Mouse (Mus musculus): ENCODE measurements around the gene Ntm.

Gene Ntm

DNA sequence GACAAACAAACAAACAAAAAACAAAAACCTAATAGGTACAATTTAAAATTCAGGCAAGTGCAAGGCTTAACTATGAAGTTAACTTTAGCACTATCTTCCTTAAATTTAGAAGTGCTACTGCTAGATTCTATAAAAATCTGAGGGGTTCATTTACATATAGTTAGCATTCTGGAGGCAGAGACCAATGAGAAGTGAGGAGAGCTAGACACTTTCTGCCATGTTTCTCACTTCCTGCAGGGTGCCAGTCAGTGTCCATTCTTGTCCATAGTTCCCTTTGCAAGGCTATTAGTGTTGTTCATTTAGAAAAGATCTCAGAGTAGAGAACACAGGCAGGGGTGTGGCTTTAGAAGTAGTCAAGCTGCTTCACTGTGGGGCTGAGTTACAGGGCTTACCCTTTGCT, 208.6 kb downstream of the Ntm start:
- no peak for DNase-seq (ENCODE audit: low spot score)

DNA sequence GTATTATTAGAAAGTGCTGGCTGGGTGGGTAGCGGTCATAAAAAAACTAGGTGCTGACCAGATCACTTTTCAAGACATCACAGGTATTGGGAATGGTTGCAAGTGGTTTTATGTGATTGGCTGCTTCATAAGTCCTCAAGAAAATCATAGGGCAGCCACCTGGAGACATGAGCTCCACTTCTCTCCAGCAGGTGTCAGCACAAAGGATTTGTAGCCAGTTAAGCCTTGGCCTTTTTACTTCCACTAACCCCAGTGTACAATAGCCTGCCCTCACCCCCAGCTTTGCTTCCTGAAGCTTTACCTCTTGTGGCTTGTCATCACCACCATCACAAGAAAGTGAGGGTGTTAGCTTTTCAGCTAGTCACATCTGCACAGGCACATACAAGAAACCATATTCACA, 211.5 kb downstream of the Ntm start:
- no peak for DNase-seq (ENCODE audit: low spot score)

DNA sequence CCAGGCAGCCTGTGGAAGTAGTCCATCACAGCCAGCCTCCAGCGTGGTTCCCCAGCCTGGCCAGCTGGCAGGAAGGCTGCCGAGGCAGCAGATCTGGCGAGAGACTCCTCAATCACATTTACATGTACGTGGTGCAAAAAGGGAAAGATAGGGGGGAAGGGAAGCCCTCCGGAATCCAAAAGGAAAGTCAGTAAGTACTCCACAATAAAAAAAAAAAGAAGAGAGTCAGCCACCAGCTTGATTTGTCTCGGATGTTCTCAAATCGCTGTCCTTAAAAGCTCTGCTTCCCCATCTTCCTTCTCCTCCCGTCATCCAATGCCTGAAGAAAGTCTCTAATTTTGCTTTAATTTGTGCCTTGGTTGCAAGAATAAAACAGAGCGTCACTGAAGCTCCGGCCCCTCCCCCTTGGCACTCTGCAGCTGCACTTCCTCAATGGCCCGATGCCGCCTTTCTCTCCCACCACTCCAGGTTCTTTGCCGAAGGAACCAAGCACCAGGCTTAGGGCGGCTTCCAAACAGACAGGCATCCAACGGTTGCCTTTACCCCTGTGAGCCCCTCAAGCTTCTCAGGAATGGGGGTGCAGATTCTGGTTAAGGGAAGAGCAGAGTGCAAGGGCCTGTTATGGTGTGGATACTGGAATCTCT, 212.4 kb downstream of the Ntm start:
- DNase-seq (ENCODE audit: low spot score) = no peak

DNA sequence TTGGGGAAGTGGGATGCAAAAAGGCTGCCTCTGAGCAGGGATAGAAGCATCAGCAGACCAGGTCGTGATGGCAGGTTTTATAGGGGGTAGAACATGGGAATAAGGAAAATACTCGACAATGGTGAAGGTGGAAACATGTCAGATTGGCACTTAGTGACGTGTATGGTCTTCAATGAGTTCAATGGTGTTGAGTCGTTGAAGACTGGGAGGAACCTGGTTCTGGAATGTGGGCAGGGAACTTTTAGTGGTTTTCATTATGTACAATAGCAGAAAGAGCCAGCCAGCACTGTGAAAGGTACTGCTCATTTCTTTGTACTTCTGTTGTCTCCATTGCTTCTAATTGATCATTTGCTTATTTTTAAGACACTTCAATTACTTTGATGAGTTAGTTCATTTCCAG, 214.9 kb downstream of the Ntm start:
- no peak for DNase-seq (ENCODE audit: low spot score)

DNA sequence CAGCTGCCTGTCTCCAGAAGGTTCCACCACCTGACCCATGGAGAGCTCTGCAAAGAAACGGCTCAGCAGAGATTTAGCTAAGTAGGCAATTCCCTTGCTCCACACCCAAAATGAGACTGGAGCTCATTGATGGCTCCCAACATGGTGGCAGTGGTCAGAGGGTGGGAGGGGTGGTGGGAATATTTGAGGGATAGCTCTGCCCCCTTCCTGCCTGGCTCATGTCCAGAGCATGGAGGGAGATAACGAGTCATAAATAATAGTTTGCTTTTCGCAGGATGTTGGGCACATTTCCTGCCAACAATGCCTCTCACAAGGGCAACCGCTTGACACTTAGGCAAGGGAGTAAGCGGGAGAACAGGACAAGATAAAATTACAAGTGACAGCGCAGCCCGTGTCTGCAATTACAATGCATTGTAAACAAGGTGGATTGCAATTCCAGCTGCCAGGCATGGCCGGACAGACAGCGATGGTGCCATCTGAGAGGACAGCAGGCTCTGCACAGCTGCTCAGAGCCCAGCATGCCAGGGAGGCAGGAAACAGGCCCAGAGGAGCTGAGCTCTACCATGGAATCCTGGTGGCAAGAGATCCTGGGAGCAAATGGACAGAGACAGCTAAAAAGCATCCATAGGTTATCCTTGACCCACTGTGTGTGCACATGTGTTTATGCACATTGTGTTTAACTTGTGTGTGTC, 224.0 kb downstream of the Ntm start:
- no peak for DNase-seq (ENCODE audit: low spot score)

- peak; percentile 14 for DNase-seq (ENCODE audit: low spot score)
These were observed 226.9 kb downstream of the Ntm start for GRCm38 (mm10) chr9:29736031-29736430.

- DNase-seq (ENCODE audit: low spot score) = no peak
These were observed 230.0 kb downstream of the Ntm start for GRCm38 (mm10) chr9:29732895-29733294.

- no peak for DNase-seq (ENCODE audit: low spot score)
These were observed 231.3 kb downstream of the Ntm start for GRCm38 (mm10) chr9:29731672-29732071.

DNA sequence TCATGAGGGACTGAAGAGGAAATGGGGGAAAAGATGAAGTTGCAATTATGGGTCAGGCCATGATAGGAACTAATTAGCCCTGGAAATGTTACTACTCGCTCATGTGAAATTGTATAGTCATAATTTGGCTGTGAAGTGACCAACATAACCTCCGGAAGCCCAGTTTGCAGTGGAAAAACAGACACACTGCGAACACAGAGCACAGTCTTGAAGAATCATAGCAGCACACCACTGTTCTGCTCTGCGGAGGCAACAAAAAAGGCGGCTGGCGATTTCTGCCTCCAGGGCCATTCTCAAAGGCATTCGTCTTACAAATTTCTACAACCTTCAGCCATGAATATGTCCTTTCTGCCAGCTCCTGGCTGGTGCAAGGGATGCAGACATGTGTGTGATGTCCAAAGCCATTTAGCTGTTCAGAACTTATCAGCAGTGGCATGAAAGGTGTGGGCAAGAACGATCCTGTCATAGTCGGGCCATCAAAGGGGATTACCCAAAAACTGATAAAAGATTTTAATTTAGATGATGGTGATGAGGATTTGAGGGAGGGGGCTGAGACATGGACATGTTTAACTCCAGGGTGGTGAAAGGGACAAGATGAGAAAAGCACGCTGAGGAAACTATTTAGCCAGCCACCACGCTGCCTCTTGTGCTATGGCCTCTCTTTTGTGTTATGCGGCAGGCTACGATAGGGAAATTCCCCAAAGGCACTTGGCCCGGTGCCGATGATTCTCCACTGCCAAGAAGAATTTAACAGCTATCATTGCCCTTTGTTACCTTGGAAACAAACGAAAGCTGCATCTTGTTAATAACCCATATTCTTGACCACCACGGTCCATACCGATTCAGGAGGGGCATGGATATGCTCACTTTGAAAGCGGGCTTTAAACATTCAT, 235.2 kb downstream of the Ntm start:
- DNase-seq (ENCODE audit: low spot score) = no peak

GRCm38 (mm10) chr9:29721461-29721860, 241.5 kb downstream of the Ntm start:
- DNase-seq (ENCODE audit: low spot score) = no peak

GRCm38 (mm10) chr9:29716795-29717194, 246.1 kb downstream of the Ntm start:
- DNase-seq (ENCODE audit: low spot score) = no peak

DNA sequence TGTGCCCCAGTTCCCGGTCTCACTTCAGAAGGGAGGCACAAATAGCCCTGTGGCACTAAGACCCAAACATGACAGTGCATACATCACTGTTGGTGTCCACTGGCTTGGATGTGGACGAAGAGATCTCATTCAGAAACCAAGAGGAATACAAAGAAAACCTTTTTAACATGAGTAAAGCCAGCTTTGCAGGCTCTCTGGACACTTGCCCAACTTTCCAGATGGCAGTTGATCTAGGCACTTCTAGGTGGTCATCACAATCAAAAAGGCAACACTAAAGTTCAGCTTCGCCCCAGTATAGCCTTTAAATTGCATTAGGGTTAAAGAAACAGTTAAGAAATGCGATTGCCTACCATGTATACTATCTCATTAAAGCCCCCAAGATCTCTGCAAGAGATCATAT, 264.7 kb downstream of the Ntm start:
- DNase-seq (ENCODE audit: low spot score) = no peak

DNA sequence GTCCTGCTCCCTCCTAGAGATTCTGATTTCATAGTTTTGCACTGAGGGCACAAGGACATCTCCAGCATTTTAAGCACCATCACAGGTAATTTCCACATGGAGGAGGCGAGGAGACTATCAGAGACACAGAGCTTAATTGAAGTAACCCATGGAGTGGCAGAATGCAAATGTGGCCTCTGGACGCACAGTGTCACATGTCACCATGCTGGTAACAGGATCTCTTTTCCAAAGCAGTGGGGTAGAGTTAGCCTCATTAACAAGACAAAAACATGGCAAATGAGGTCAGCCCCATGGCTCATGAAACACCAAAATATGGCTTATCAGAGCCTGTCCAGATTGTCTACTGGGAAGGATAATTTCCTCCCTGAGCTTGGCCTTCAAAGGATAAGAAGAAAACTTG, 268.8 kb downstream of the Ntm start:
- no peak for DNase-seq (ENCODE audit: low spot score)

DNA sequence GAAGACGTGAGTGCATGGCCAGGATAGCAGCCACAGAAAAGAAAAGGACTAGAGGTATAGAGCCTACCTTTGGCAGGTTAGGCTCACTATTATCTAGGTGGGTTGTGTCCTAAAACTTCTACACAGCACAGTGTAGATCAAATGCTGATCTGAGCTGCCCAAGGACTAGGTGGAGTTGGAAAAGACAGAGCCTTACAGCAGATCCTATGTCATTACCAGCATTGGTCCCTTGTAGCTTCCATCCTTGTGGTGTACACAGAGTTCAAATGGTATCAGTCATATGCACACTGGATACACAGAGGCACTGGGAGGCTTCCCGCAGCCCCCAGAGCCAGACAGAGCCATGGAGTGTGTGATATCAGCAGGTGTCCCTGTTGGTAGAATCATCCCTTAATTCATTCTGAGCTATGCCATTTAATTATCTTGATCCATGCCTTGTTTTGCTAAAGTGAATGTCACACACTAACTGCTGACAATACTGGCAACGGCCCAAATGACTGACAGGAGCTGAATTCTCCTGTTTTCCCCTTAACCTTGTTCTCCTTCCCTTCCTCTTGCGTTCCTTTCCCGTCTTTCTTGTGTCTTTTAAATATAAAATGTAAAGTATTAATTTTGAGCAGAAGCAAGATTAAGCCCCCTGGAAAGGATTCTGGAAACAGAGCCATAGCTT, 271.6 kb downstream of the Ntm start:
- no peak for DNase-seq (ENCODE audit: low spot score)

DNA sequence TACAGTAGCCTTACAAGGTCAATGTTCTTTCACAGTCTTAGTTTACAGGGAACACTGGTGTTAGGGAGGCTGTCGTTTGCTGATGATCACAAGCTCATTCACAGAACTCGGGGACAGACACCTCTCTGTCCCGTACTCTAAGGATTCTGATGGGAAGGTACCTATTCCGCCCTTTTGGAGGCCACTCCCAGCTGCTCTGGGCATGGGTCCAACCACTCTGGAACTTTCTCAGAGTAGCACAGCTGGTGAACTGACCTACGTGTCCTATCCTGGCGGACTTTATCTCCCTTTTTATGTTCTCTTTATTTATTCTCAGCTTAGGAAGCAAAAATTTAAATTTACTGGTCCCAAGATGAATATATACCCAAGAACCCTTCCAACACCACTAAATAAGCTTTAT, 280.7 kb downstream of the Ntm start:
- no peak for DNase-seq (ENCODE audit: low spot score)

DNA sequence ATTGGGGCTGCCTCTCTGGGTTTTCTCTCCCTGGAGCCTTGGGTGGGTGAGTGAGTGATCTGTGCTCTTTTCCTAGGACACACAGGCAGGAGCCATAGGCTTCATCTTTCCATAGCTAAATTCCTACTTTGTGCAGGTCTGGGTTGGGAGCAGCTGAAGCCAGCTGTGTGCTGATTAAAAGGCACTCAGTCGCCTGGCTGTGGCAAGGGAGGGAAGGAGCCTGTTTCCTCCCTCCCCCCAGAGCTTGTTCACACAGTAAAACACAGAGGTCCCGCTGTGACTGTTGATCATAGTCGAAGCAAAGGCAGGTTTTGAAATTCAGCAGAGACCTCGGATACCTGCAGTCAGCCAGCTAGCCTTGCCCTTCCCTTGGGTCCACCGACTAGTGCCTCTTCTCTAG, 282.3 kb downstream of the Ntm start:
- no peak for DNase-seq (ENCODE audit: low spot score)

DNA sequence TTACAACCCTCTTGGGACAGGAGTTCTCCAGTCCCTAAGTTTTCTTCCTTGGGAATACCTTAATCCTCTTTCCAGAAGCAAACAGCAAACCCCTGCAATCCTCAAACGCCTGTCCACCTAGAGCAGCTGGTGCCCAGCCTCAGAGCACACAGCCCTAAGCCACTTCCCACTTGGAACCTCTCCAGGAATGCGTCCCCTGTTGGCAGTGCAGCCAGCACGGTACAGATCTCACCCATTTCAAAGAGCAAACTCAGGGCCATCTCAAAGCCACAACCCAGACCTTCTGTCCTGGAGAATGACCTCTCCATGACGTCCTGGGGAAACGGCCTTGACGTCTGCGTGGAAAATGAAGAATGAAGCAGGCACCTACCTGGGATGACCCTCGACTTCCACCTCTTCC, 289.0 kb downstream of the Ntm start:
- DNase-seq (ENCODE audit: low spot score) = no peak

GRCm38 (mm10) chr9:29671861-29672260, 291.1 kb downstream of the Ntm start:
- no peak for DNase-seq (ENCODE audit: low spot score)

DNA sequence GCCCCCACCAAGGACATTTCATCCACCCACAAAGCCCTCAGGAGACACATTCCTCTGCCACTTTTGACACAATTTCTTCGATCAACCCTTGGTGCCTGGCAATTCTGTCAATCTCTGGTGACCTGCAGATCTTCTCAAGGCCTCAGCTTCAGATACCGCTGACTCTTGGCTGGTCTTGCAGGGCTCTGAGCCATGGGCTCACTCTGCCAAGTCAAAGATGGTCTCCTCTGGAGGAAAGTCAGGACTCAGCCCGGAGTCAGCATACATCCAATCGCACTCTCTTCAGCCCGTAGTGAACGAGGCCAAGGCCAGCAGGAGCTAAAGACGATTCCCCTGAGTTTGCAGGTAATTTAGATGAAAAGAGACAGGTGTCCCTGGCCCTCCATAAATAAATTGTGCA, 299.7 kb downstream of the Ntm start:
- DNase-seq (ENCODE audit: low spot score) = no peak

GRCm38 (mm10) chr9:29661468-29662145, 301.3 kb downstream of the Ntm start:
- DNase-seq (ENCODE audit: low spot score) = no peak

DNA sequence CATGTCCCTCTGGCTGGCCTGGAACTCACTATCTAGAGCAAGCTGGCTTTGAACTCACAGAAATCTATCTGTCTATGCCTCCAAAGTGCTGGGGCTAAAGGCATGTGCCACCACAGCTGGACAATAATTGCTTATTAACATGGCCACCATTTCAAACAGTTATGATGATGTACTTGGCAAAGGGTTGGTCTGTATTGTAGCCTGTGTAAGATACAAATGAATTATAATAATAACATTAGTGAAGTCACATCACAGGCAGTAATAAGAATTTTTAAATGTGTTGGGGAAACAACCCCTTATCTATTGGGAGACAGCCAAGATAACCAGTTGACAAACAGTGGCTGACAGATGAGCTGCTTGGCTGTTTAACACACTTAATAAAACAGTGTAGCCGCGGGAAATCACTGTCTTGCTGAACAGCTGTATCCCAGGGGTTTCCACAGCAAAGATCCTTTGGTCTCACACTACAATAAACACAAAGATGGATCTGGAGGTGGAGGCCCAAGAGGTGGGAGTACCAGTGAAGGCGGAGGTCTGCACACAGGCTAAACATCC, 302.8 kb downstream of the Ntm start:
- no peak for DNase-seq (ENCODE audit: low spot score)
